Mouse (Mus musculus) kidney, embryonic 15.5 days (tissue): ENCODE measurements around the gene Mpzl2. TPM values are rescaled to one million over a fixed set of nuclear protein-coding genes. Genes with fewer than 3 reads are reported as not detected.

ENCODE experiments used
- ATAC-seq: fragments of 200-750 bp; cut with Nextera tagmentation; replicated peaks from 2 replicates; pipeline ENCODE4 v1.8.0; 2017; ENCODE audit warnings: moderate TSS enrichment; ENCODE audit not compliant: low FRiP score
- H3K27ac ChIP-seq: fragments of 300-500 bp; sonication (generic); 2 replicates; pipeline ENCODE4 v1.5.1; 2015; ENCODE audit warnings: mild to moderate bottlenecking, inconsistent platforms
- H3K27me3 ChIP-seq: fragments of 300-500 bp; sonication (generic); 2 replicates; pipeline ENCODE4 v1.6.1; 2015; ENCODE audit warnings: inconsistent platforms
- H3K36me3 ChIP-seq: fragments of 300-500 bp; sonication (generic); 2 replicates; pipeline ENCODE4 v1.6.1; 2015; ENCODE audit warnings: inconsistent platforms
- H3K4me1 ChIP-seq: fragments of 300-500 bp; sonication (generic); 2 replicates; pipeline ENCODE4 v1.6.1; 2015; ENCODE audit warnings: inconsistent platforms
- H3K4me2 ChIP-seq: fragments of 300-500 bp; sonication (generic); 2 replicates; pipeline ENCODE4 v1.6.1; 2015; ENCODE audit warnings: moderate library complexity, mild to moderate bottlenecking, inconsistent platforms
- H3K4me3 ChIP-seq: fragments of 300-500 bp; sonication (generic); replicated peaks from 2 replicates; pipeline ENCODE4 v1.5.1; 2015; ENCODE audit warnings: mild to moderate bottlenecking, inconsistent platforms
- H3K9ac ChIP-seq: fragments of 300-500 bp; sonication (generic); 2 replicates; pipeline ENCODE4 v1.6.1; 2015; ENCODE audit warnings: mild to moderate bottlenecking, inconsistent platforms
- H3K9me3 ChIP-seq: fragments of 300-500 bp; sonication (generic); replicated peaks from 2 replicates; pipeline ENCODE4 v1.6.1; 2016; ENCODE audit warnings: inconsistent platforms
- WGBS: fragments of 180-500 bp; shearing (Covaris S2); methylation state at CpG from one replicate; pipeline ENCODE4 v1.1.7; 2015; ENCODE audit warnings: mixed read lengths; 5-methylcytosine and 5-hydroxymethylcytosine counted together
- polyA plus RNA-seq: library from polyadenylated mRNA; unstranded; fragments of >200 nt; fragmentation: Nextera tagmentation; extraction: Ambion mirVana; gene quantifications from 2 replicates; pipeline ENCODE4 v1.2.1, GENCODE M21; 2015

Gene Mpzl2
- polyA plus RNA-seq, 1 experiment from 2014 or later = 20.5 TPM

DNA sequence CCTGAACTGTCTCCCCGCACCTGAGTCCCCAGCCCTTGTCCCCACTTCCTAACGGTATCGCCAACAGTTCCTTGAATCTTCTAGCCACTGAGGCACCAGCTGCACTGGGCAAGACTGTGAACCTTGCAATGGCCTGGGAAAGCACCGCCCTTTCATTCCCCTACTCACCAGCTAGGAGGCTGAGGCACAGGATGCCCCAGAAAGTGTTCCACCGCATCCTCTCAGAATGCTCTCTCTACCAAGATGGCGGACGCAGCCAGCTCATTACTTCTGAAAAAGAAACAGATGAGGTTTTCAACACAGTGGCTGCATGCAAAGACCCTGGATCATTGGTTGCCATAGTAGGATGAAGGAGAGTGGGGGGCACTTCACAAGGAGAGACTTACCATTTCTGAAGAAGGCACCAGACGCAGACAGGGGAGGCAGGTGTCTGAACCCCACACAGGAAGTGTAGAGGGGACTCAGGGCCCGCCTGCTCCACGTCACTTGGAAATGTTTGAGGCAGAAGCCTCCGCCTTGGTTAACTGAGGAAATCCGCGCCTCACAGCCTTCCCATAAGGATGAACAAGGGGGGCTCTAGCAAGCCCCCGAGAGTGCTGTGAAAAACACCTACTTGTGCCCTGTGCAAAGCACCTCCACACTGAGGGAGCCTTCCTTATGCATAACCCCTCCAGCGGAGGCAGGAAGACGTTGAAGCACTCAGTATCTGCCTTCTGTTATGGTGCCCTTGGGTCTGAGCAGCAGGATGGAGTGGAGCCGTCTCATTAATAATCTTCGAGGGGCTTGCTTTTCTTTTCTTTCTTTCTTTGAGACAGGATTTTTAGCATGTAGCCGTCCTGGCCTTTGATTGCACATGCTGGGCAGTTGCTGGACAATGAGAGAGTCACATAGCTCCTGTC is 30.2 kb upstream of the Mpzl2 start, which contains the start of gene Cd3e:
TSS of gene Cd3e (minus strand) at position 448 of the 899 bp plus-strand sequence.
- 86% methylated on average over 19 of the region's 19 CpGs for WGBS
- ATAC-seq = no peak
- H3K27ac ChIP-seq = no peak within 1 kb of the TSS

DNA sequence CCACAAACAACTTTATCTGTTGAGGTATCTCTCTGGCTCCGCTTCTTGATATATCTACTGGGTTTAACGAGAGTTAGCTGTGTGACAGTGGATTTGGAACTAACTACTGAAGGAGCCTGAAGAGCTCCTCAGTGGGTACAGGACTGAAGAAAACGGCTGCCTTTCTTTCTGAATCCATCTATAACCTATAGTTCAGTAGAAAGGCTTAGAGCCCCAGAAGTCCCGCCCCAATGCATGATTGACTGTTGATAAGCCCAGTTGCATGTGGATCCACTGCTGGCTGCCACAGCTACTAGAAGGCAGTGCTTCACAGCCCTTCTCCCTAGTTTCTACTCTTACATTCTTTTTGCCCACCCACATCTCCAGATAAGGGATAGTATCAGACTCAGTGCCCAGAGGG is 29.1 kb upstream of the Mpzl2 start:
- Histone ChIP-seq H3K27ac (no peak overlapping the region), H3K9me3 (no peaks in the 10 kb centered on the region), H3K4me3 (no peak overlapping the region), H3K4me1 (no peaks in the 10 kb centered on the region), H3K36me3 (no peaks in the 10 kb centered on the region), H3K27me3 (no peaks in the 10 kb centered on the region; the same call in 1 of the 2 replicates), H3K4me2 (no peak overlapping the region), H3K9ac (no peak overlapping the region)
- no peak for ATAC-seq
- WGBS = 72% methylated on average over 4 of the region's 4 CpGs

More for the DNA sequence above, 30.2 kb upstream of the Mpzl2 start, which contains the start of gene Cd3e:
- no peaks in the 10 kb centered on the region for H3K36me3 ChIP-seq
- no peaks in the 10 kb centered on the region for H3K4me1 ChIP-seq
- H3K9ac ChIP-seq = no peak within 1 kb of the TSS
- no peaks in the 10 kb centered on the region; the same call in 1 of the 2 replicates for H3K27me3 ChIP-seq
- no peaks in the 10 kb centered on the region for H3K9me3 ChIP-seq
- H3K4me3 ChIP-seq = no peak within 1 kb of the TSS
- no peak within 1 kb of the TSS for H3K4me2 ChIP-seq

DNA sequence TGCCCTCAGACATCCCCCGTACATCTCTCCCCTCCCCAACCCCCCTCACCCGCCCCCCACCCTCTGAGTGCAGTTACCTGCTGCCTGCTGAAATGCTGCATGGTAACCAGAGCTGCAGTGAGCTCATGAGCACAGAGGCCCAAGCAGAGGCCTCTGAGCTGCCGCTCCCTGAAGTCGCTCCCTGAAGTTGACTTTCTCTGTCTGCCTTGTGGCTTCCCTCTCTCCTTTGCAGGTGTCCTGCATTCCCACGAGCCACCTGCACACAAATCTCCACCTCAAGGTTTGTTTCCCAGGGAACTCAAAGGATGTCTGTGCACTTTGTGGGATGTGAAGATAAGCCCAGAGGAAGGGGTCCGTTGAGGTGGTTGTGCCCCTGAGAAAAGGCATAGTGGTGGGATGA is 28.3 kb upstream of the Mpzl2 start:
- no peak overlapping the region for H3K9ac ChIP-seq
- WGBS = 32% methylated on average over 6 of the region's 6 CpGs
- no peaks in the 10 kb centered on the region for H3K4me1 ChIP-seq
- H3K27me3 ChIP-seq = no peaks in the 10 kb centered on the region; the same call in 1 of the 2 replicates
- no peaks in the 10 kb centered on the region for H3K36me3 ChIP-seq
- no peak overlapping the region for H3K27ac ChIP-seq
- ATAC-seq = no peak
- no peak overlapping the region for H3K4me2 ChIP-seq
- H3K9me3 ChIP-seq = no peaks in the 10 kb centered on the region
- no peak overlapping the region for H3K4me3 ChIP-seq

DNA sequence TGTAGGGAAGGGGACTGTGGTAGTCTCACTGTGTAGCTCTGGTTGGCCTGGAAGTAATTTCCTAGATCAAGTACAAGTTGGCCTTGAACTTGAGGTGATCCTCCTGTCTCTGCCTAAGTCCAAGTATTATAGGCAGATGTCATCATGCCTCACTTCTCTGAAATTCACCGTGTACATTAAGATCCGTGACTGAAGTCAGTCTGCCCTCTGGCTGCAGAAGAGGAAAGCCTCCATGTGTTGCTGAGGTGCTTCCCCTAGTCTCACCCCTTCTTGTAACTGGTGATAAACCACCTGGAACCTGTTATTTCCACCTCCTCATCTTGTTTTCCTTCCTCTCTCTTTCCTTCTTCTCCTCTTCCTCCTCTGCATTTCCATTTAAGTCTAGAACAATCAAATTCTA is 24.7 kb upstream of the Mpzl2 start:
- H3K27ac ChIP-seq = no peak overlapping the region
- no peaks in the 10 kb centered on the region for H3K27me3 ChIP-seq
- H3K4me3 ChIP-seq = no peak overlapping the region
- H3K4me2 ChIP-seq = no peak overlapping the region
- no peak for ATAC-seq
- no peaks in the 10 kb centered on the region for H3K9me3 ChIP-seq
- WGBS = 43% methylated on average over 2 of the region's 2 CpGs
- H3K9ac ChIP-seq = no peak overlapping the region
- H3K36me3 ChIP-seq = no peaks in the 10 kb centered on the region
- no peaks in the 10 kb centered on the region for H3K4me1 ChIP-seq

DNA sequence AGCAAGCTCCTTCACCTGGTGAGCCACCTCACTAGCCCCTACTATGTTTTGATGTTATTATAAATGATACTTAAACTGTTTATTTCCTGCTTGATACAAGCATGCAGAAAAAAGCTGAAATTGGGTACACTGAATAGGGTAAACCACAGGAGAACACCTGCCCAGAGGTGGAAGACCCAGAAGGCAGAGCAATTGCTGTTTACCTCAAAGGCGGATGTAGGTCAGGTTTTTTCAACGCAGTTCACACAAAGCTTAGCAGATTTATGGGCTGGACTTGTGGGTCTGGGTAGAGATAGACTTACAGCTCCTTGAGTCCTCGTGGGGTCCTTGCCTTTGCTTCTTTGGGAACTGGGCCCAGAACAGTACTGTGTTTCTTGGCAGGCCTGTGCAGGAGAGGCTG is 23.8 kb upstream of the Mpzl2 start:
- Histone ChIP-seq H3K4me1 (no peaks in the 10 kb centered on the region), H3K27ac (no peak overlapping the region), H3K4me3 (no peak overlapping the region), H3K27me3 (no peaks in the 10 kb centered on the region), H3K36me3 (no peaks in the 10 kb centered on the region), H3K9me3 (no peaks in the 10 kb centered on the region), H3K4me2 (no peak overlapping the region), H3K9ac (no peak overlapping the region)
- ATAC-seq = no peak
- WGBS = 52% methylated on average over 3 of the region's 3 CpGs

DNA sequence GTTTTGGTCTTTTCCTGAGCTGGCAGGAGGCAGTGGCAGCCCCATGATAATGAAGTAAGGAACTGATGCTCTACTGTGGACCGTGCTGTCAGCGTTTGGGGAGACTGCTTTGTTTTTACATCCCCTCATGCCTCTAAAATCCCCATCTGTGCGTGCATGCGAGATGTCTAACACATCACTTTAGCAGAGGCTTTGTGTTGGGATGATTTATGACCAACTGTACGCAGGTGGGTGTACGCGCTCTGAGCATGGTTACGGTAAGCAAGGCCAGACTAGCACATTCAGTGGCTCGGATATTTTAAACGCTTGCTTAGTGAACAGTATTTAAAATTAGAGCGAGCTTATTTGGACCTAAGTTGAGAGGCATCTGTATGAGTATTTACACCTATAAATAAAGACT is 21.6 kb upstream of the Mpzl2 start:
- H3K27ac ChIP-seq = no peak overlapping the region
- no peaks in the 10 kb centered on the region for H3K27me3 ChIP-seq
- 73% methylated on average over 11 of the region's 11 CpGs for WGBS
- H3K4me1 ChIP-seq = no peaks in the 10 kb centered on the region
- no peaks in the 10 kb centered on the region for H3K9me3 ChIP-seq
- ATAC-seq = no peak
- no peak overlapping the region for H3K9ac ChIP-seq
- no peak overlapping the region for H3K4me2 ChIP-seq
- no peaks in the 10 kb centered on the region for H3K36me3 ChIP-seq
- H3K4me3 ChIP-seq = no peak overlapping the region

DNA sequence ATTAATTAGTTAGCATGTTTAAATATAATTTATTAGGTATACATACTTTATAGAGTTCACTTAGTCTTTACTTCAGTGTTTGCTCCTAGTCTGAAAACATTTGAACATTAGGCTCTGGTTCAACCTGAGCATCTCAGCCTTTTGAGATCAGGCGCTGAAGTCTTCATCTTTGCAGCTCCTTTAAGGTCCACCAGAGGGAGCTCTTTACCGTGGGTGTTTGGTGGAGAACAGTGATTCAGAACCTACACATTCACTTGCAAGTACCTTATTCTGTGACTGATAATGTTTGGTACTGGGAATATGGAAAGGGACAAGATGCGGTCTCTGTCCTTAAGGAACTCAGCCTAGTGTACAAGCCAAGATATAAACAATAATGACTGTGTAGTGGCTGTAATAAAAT is 16.8 kb upstream of the Mpzl2 start:
- H3K27me3 ChIP-seq = 0 out of 2 replicates have a peak, but pooled peaks cover 10% of the 10 kb centered on the region
- no peaks in the 10 kb centered on the region for H3K36me3 ChIP-seq
- no peaks in the 10 kb centered on the region for H3K4me1 ChIP-seq
- H3K9ac ChIP-seq = no peak overlapping the region
- no peak overlapping the region for H3K4me2 ChIP-seq
- WGBS = 11% methylated on average over 3 of the region's 3 CpGs
- H3K27ac ChIP-seq = no peak overlapping the region
- no peaks in the 10 kb centered on the region for H3K9me3 ChIP-seq
- no peak for ATAC-seq
- no peak overlapping the region for H3K4me3 ChIP-seq

DNA sequence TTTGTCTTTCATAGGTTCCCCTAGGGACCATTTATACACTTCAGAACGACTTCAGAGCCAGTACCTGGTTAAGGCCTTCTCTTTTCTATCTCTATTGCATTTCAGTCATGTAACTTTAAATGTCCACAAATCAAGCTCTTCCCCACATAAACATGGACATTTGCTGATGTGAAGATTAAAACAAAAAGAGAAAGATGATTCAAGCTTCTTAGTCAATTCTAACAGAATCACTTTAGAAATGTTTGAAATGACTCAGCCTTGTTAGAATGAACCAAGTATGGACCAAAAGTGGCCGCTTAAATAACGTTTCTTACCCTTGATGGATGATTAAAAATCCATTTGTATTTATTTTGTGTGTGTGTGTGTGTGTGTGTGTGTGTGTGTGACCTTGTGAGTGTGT is 16.0 kb upstream of the Mpzl2 start:
- no peak overlapping the region for H3K4me3 ChIP-seq
- no peaks in the 10 kb centered on the region for H3K9me3 ChIP-seq
- WGBS = 62% methylated on average over 3 of the region's 3 CpGs
- H3K4me2 ChIP-seq = no peak overlapping the region
- H3K27me3 ChIP-seq = 0 out of 2 replicates have a peak, but pooled peaks cover 10% of the 10 kb centered on the region
- H3K4me1 ChIP-seq = no peaks in the 10 kb centered on the region
- no peaks in the 10 kb centered on the region for H3K36me3 ChIP-seq
- no peak overlapping the region for H3K9ac ChIP-seq
- H3K27ac ChIP-seq = no peak overlapping the region
- ATAC-seq = no peak

DNA sequence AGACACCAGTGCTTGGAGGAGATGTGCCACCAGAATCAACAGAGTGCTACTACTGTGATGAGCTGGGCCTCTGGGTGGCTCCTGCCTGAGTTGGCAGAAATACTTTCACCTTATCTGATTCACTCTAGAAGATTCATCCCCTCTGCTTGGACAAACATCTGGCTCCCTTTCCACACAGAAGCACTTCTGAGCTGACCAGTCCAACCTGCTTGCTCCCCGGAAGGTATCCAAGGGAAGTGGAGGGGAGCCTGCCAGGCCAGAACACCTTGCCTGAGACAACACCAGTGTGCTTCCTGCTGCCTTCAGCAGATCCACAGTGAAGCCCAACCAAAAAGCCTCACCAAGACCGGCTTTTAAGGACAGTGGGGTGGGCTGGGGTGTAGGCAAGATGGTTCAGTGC is 15.4 kb upstream of the Mpzl2 start:
- H3K9ac ChIP-seq = no peak overlapping the region
- 80% methylated on average over 2 of the region's 2 CpGs for WGBS

DNA sequence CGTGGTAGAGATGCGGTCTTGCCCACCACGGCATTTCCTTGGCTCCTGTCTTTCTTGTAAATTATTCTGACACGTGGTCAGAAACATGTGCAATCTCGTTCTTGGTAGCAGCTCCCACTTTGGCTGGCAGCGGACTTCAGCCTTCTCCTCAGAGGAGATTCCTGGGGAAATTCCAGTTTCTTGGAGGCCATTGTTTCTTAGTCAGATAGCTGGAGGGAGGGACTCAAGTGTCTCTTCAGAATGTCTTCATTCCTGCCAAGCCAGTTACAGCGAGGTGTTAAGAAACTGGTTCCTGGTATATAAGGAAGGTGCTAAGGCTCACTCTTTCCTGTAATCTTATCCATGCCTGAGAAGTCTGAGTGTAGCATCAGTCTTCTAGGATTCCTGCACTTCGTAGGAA is 12.2 kb upstream of the Mpzl2 start:
- 67% methylated on average over 8 of the region's 8 CpGs for WGBS
- no peaks in the 10 kb centered on the region for H3K9me3 ChIP-seq
- H3K27ac ChIP-seq = no peak overlapping the region
- no peak overlapping the region for H3K9ac ChIP-seq
- no peaks in the 10 kb centered on the region for H3K36me3 ChIP-seq
- no peaks in the 10 kb centered on the region for H3K4me1 ChIP-seq
- H3K4me2 ChIP-seq = no peak overlapping the region
- no peak overlapping the region for H3K4me3 ChIP-seq
- H3K27me3 ChIP-seq = peaks cover 18% of the 10 kb centered on the region; the same call in 1 of the 2 replicates
- no peak for ATAC-seq

More for the DNA sequence above, 15.4 kb upstream of the Mpzl2 start:
- Histone ChIP-seq H3K27ac (no peak overlapping the region), H3K36me3 (no peaks in the 10 kb centered on the region), H3K27me3 (0 out of 2 replicates have a peak, but pooled peaks cover 10% of the 10 kb centered on the region), H3K4me2 (no peak overlapping the region), H3K4me3 (no peak overlapping the region), H3K4me1 (no peaks in the 10 kb centered on the region), H3K9me3 (no peaks in the 10 kb centered on the region)
- ATAC-seq = no peak

DNA sequence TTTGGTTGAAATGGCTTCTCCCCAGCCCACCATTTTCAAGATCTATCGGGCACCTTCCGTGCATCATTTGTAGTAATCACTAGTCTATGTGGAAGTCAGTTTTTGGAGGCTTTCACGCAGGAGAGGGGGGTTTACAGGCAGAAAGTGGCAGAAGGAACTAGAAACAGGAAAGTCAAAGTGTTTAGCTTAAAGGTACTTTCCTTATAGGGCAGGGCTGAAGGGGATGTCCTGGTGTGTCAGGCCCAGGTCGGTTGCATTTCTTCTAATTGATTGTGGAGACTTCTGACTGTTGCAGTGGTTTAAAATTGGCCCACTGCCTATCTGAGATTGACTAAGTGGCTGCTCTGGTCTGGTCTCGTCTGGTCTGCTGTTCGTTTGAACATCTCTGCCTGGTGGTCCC is 9.3 kb upstream of the Mpzl2 start:
- Histone ChIP-seq H3K9me3 (no peaks in the 10 kb centered on the region), H3K9ac (no peak overlapping the region), H3K4me2 (no peak overlapping the region), H3K4me3 (no peak overlapping the region), H3K4me1 (no peaks in the 10 kb centered on the region), H3K27ac (no peak overlapping the region), H3K36me3 (no peaks in the 10 kb centered on the region), H3K27me3 (peaks cover 18% of the 10 kb centered on the region; the same call in 1 of the 2 replicates)
- 61% methylated on average over 6 of the region's 6 CpGs for WGBS
- no peak for ATAC-seq

DNA sequence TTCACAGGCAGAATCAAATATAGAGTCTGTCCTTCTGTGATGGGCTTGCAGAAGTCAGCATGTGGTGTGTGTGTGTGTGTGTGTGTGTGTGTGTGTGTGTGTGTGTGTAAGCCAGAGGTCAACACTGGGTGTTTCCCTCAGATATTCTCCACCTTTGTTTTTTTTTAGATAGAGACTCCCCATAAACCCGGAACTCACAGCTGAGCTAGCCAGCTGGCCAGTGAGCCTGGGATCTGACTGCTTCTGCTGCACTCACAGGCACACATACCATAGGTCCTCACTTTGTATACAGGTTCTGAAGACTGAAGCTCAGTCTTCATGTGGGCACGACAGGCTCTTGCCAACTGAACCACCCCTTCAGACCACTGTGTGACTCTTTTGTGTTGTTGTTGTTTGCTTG is 7.3 kb upstream of the Mpzl2 start:
- no peak overlapping the region for H3K27ac ChIP-seq
- no peak overlapping the region for H3K9ac ChIP-seq
- H3K4me1 ChIP-seq = no peaks in the 10 kb centered on the region
- WGBS = 62% methylated on average over 2 of the region's 2 CpGs
- H3K4me2 ChIP-seq = no peak overlapping the region
- no peaks in the 10 kb centered on the region for H3K36me3 ChIP-seq
- peaks cover 10% of the 10 kb centered on the region; the same call in 1 of the 2 replicates for H3K27me3 ChIP-seq
- H3K9me3 ChIP-seq = no peaks in the 10 kb centered on the region
- ATAC-seq = no peak
- H3K4me3 ChIP-seq = no peak overlapping the region
